Mouse (Mus musculus): ENCODE results near the gene Bmp4. TPM values are rescaled to one million over a fixed set of nuclear protein-coding genes. Genes with fewer than 3 reads are reported as not detected.

Gene Bmp4
- polyA plus RNA-seq, 1 experiment from 2014 or later, result 3.6 TPM

GRCm38 (mm10) chr14:46387357-46387671 lies 3.2 kb downstream of the Bmp4 start:
- ATAC-seq (ENCODE audit: low FRiP score), result peak; percentile 83
- Histone ChIP-seq H3K9ac (peak overlapping the region; percentile 51), H3K4me2 (replicated peaks) (peak overlapping the region; percentile 93), H3K4me3 (replicated peaks; ENCODE audit: low read length) (peak overlapping the region; percentile 55), H3K4me1 (replicated peaks; ENCODE audit: control insufficient read depth, insufficient read depth, low read length) (peaks cover 39% of the 10 kb centered on the region), H3K36me3 (replicated peaks; ENCODE audit: control insufficient read depth, insufficient read depth) (no peaks in the 10 kb centered on the region), H3K27me3 (ENCODE audit: control insufficient read depth, insufficient read depth, low read length) (peaks cover 92% of the 10 kb centered on the region), H3K9me3 (ENCODE audit: control insufficient read depth, low read length) (no peaks in the 10 kb centered on the region), H3K27ac (no peak overlapping the region)
- DNase-seq (ENCODE audit: low spot score), result peak; percentile 40
- 1% methylated on average over 27 of the region's 27 CpGs for WGBS

- Histone ChIP-seq H3K27me3 (ENCODE audit: control insufficient read depth, insufficient read depth, low read length) (peaks cover 94% of the 10 kb centered on the region), H3K4me1 (replicated peaks; ENCODE audit: control insufficient read depth, insufficient read depth, low read length) (peaks cover 39% of the 10 kb centered on the region), H3K27ac (no peak overlapping the region), H3K4me3 (replicated peaks; ENCODE audit: low read length) (peak overlapping the region; percentile 55), H3K36me3 (replicated peaks; ENCODE audit: control insufficient read depth, insufficient read depth) (no peaks in the 10 kb centered on the region), H3K9ac (peak overlapping the region; percentile 51; the same call in 1 of the 2 replicates), H3K9me3 (ENCODE audit: control insufficient read depth, low read length) (no peaks in the 10 kb centered on the region), H3K4me2 (replicated peaks) (peak overlapping the region; percentile 93)
- DNase-seq (ENCODE audit: low spot score) (peak; percentile 63), ATAC-seq (ENCODE audit: low FRiP score) (peak; percentile 9; the same call in 1 of the 2 replicates)
- WGBS, result 0% methylated on average over 28 of the region's 28 CpGs
These were observed 3.8 kb downstream of the Bmp4 start for GRCm38 (mm10) chr14:46386478-46387356.

DNA sequence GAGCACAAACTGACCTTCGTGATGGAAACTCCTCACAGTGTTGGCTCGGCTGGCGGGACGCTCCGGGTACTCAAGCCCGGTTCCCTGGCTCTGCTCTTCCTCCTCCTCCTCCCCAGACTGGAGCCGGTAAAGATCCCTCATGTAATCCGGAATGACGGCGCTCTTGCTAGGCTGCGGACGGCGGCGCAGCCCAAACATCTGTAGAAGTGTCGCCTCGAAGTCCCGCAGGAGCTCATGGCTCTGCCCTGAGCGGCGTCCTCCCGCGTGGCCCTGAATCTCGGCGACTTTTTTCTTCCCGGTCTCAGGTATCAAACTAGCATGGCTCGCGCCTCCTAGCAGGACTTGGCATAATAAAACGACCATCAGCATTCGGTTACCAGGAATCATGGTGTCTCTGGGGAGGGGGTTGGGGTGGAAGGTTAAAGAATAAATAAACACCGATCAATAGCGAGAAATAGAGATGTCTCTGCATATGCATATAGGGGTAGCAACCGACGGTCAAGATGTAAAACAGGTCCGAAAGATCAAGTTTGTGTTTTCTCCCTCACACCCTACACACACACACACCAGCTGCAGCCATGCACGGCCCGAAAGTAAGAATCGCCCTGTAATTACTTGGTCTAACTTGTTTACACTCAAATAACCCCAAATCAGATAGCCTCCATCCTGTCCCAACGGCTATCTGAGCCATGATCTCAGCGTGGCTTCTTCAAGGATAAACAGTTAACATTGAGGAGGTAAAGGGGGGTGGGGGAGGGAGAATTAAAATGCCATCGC lies 4.6 kb downstream of the Bmp4 start:
- H3K36me3 ChIP-seq (replicated peaks; ENCODE audit: control insufficient read depth, insufficient read depth), result no peaks in the 10 kb centered on the region
- ATAC-seq (ENCODE audit: low FRiP score), result no peak
- no peak overlapping the region for H3K27ac ChIP-seq
- H3K4me1 ChIP-seq (replicated peaks; ENCODE audit: control insufficient read depth, insufficient read depth, low read length), result peaks cover 39% of the 10 kb centered on the region
- H3K27me3 ChIP-seq (ENCODE audit: control insufficient read depth, insufficient read depth, low read length), result peaks cover 94% of the 10 kb centered on the region
- H3K4me3 ChIP-seq (replicated peaks; ENCODE audit: low read length), result peak overlapping the region; percentile 55
- peak overlapping the region; percentile 21; the same call in 1 of the 2 replicates for H3K9ac ChIP-seq
- no peak for DNase-seq (ENCODE audit: low spot score)
- no peaks in the 10 kb centered on the region for H3K9me3 ChIP-seq (ENCODE audit: control insufficient read depth, low read length)
- H3K4me2 ChIP-seq (replicated peaks), result peak overlapping the region; percentile 93
- 1% methylated on average over 39 of the region's 39 CpGs for WGBS

DNA sequence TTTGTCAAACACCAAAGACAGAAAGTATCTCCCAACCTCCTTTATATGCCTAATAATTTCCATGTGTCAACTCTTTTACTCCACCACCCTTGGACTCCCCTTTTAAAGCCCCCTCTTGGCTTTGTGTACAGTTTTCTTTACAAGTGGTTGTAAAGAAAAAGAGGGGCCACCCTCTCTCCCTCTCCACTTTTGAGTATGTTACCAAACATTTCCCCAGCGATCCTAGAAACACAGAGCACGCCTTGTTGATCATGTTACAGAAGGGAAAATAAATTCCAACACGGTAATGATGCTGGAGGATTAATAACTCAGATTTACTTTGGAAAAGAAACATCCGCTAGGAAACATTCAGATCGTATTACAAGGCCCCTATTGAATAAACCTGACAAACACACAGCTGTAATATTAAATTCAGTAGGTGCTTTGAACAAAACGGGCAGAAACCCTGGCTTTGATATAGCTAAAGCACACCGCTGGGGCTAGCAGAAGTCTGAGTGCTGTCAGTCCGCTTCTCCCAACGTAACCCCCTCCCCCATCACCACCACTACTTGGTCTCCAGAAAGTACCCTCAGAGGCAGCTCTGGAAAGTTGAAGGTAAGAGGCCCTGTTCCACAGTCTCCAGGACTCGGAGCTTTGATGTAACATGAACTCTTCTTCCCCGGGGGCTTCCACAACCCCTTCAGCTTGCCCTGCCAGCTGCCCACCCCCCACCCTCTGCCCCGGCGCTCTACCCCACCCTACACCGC lies 5.3 kb downstream of the Bmp4 start:
- Histone ChIP-seq H3K27ac (no peak overlapping the region), H3K9ac (no peak overlapping the region; the same call in 1 of the 2 replicates), H3K4me1 (replicated peaks; ENCODE audit: control insufficient read depth, insufficient read depth, low read length) (peaks cover 39% of the 10 kb centered on the region), H3K4me2 (replicated peaks) (peak overlapping the region; percentile 93), H3K27me3 (ENCODE audit: control insufficient read depth, insufficient read depth, low read length) (peaks cover 94% of the 10 kb centered on the region), H3K9me3 (ENCODE audit: control insufficient read depth, low read length) (no peaks in the 10 kb centered on the region), H3K36me3 (replicated peaks; ENCODE audit: control insufficient read depth, insufficient read depth) (no peaks in the 10 kb centered on the region), H3K4me3 (replicated peaks; ENCODE audit: low read length) (peak overlapping the region; percentile 55)
- no peak for DNase-seq (ENCODE audit: low spot score)
- no peak for ATAC-seq (ENCODE audit: low FRiP score)
- 11% methylated on average over 14 of the region's 14 CpGs for WGBS

DNA sequence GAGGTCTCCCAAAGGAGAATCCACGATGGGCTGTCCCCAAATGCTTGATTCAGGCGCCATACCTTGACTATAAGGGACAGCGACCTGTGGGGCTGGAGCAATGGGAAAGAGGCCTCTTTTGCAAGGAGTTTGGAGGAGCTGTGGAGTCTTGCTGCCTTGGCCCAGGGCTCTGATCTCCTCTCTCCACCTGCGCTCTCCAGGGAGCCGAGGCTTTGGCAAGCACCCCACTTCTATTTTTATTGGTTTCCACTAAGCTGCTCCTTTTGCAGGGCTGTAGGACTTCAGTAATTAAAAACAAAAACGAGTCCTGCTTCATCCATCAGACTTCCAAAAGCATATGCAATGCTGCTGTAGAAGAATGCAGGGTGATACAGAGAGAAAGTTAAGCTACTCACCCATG lies 9.0 kb downstream of the Bmp4 start:
- no peak for DNase-seq (ENCODE audit: low spot score)
- Histone ChIP-seq H3K4me1 (replicated peaks; ENCODE audit: control insufficient read depth, insufficient read depth, low read length) (peaks cover 14% of the 10 kb centered on the region), H3K9ac (no peak overlapping the region), H3K27me3 (ENCODE audit: control insufficient read depth, insufficient read depth, low read length) (peaks cover 73% of the 10 kb centered on the region), H3K9me3 (ENCODE audit: control insufficient read depth, low read length) (no peaks in the 10 kb centered on the region), H3K36me3 (replicated peaks; ENCODE audit: control insufficient read depth, insufficient read depth) (no peaks in the 10 kb centered on the region), H3K4me2 (replicated peaks) (no peak overlapping the region), H3K4me3 (replicated peaks; ENCODE audit: low read length) (no peak overlapping the region), H3K27ac (no peak overlapping the region)
- 33% methylated on average over 6 of the region's 6 CpGs for WGBS
- ATAC-seq (ENCODE audit: low FRiP score), result no peak

DNA sequence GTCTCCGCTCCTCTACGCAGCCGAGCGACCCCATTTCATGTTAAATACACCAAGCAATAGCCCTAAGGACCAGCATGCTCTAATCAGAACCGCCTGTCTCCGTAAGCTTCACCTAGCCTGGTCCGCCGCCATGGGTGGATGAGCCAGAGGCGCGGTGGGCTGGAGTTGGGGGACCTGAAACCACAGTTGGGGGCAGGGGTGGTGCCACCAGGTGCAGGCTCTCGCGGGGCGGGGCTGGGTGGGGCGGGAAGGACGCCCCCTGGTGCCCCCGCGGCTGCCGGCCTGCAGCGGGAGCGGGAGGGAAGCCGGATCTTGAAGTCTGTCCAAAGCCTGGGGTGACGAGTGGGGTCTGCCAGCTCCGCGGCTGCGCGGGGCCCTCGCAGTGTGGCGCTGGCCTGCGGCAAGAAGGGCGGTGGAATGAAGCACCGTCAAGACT lies 10.2 kb downstream of the Bmp4 start:
- H3K36me3 ChIP-seq (replicated peaks; ENCODE audit: control insufficient read depth, insufficient read depth), result no peaks in the 10 kb centered on the region
- H3K27ac ChIP-seq, result no peak overlapping the region
- peak; percentile 47; the same call in 1 of the 2 replicates for ATAC-seq (ENCODE audit: low FRiP score)
- peak overlapping the region; percentile 24 for H3K4me3 ChIP-seq (replicated peaks; ENCODE audit: low read length)
- H3K4me1 ChIP-seq (replicated peaks; ENCODE audit: control insufficient read depth, insufficient read depth, low read length), result peaks cover 2% of the 10 kb centered on the region
- peaks cover 62% of the 10 kb centered on the region for H3K27me3 ChIP-seq (ENCODE audit: control insufficient read depth, insufficient read depth, low read length)
- no peak overlapping the region for H3K9ac ChIP-seq
- WGBS, result 8% methylated on average over 27 of the region's 31 CpGs
- peak overlapping the region; percentile 57 for H3K4me2 ChIP-seq (replicated peaks)
- no peaks in the 10 kb centered on the region for H3K9me3 ChIP-seq (ENCODE audit: control insufficient read depth, low read length)
- DNase-seq (ENCODE audit: low spot score), result no peak

DNA sequence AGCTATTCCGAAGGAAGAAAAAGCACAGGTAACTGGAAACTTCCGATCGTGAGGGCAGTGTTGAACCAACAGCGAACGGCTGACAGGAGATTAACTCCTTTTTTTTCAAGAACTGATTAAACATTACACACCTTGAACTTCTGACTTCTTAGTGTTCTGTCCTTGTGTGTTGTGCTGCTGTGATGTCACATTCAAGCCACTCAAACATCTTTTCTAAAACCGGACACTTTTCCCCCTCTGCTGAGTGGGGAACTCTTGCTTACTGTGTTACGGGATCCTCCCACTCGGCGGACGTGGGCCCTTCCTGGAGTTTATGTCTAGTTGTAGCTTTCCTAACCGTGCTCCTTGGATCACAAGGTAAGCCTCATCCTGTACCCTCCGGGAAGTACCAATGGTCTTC lies 11.2 kb downstream of the Bmp4 start, which contains the start of gene Gm15217:
Gm15217 (plus strand) TSS at position 130 of the 400 bp plus-strand sequence.
- Histone ChIP-seq H3K27ac (no peak within 1 kb of the TSS), H3K4me1 (replicated peaks; ENCODE audit: control insufficient read depth, insufficient read depth, low read length) (no peaks in the 10 kb centered on the region; the same call in 1 of the 2 replicates), H3K9ac (no peak within 1 kb of the TSS), H3K9me3 (ENCODE audit: control insufficient read depth, low read length) (no peaks in the 10 kb centered on the region), H3K4me3 (replicated peaks; ENCODE audit: low read length) (peak within 1 kb of the TSS; percentile 24), H3K27me3 (ENCODE audit: control insufficient read depth, insufficient read depth, low read length) (peaks cover 51% of the 10 kb centered on the region), H3K36me3 (replicated peaks; ENCODE audit: control insufficient read depth, insufficient read depth) (no peaks in the 10 kb centered on the region), H3K4me2 (replicated peaks) (peak within 1 kb of the TSS; percentile 57)
- DNase-seq (ENCODE audit: low spot score), result no peak
- ATAC-seq (ENCODE audit: low FRiP score), result no peak
- WGBS, result 91% methylated on average over 12 of the region's 12 CpGs

GRCm38 (mm10) chr14:46375796-46376195 lies 14.7 kb downstream of the Bmp4 start:
- H3K4me3 ChIP-seq (replicated peaks; ENCODE audit: low read length), result no peak overlapping the region
- H3K27me3 ChIP-seq (ENCODE audit: control insufficient read depth, insufficient read depth, low read length), result peaks cover 23% of the 10 kb centered on the region
- H3K4me2 ChIP-seq (replicated peaks), result no peak overlapping the region
- ATAC-seq (ENCODE audit: low FRiP score) (no peak), DNase-seq (ENCODE audit: low spot score) (no peak)
- 88% methylated on average over 5 of the region's 5 CpGs for WGBS
- no peaks in the 10 kb centered on the region; the same call in 1 of the 2 replicates for H3K4me1 ChIP-seq (replicated peaks; ENCODE audit: control insufficient read depth, insufficient read depth, low read length)
- no peaks in the 10 kb centered on the region for H3K36me3 ChIP-seq (replicated peaks; ENCODE audit: control insufficient read depth, insufficient read depth)
- no peak overlapping the region for H3K27ac ChIP-seq
- no peaks in the 10 kb centered on the region for H3K9me3 ChIP-seq (ENCODE audit: control insufficient read depth, low read length)
- H3K9ac ChIP-seq, result no peak overlapping the region

All from hindbrain, embryonic 14.5 days (tissue).